Mouse (Mus musculus): Measurements from ENCODE around the gene Prr13. TPM values are rescaled to one million over a fixed set of nuclear protein-coding genes. Genes with fewer than 3 reads are reported as not detected.

The Prr13 gene
- total and polyA plus RNA-seq, 3 experiments = 17.3 to 73.3 TPM; not detected in 1

GRCm38 (mm10) chr15:102449366-102449765 lies 9.5 kb upstream of the Prr13 start:
- Histone ChIP-seq H3K9ac (ENCODE audit: control insufficient read depth, low read depth, low read length, poor library complexity, severe bottlenecking) (no peak overlapping the region), H3K4me1 (ENCODE audit: control insufficient read depth in 1 of 2, insufficient read depth in 2 of 2, low read length in 2 of 2) (peaks cover 2 to 20% of the 10 kb centered on the region in 2 experiments; a peak in 3 of 4 replicates), H3K27me3 (ENCODE audit: control insufficient read depth in 1 of 2, insufficient read depth in 2 of 2, low read length in 2 of 2) (no peaks in the 10 kb centered on the region), H3K79me2 (ENCODE audit: control insufficient read depth, insufficient read depth, low read length, poor library complexity) (no peaks in the 10 kb centered on the region; the same call in 1 of the 2 replicates), H3K9me3 (replicated peaks; ENCODE audit: insufficient read depth, low read length) (no peaks in the 10 kb centered on the region), H3K36me3 (ENCODE audit: control insufficient read depth in 1 of 2, insufficient read depth in 2 of 2, low read length in 2 of 2) (peaks cover 0 to 6% of the 10 kb centered on the region in 2 experiments; a peak in 1 of 4 replicates), H3K27ac (ENCODE audit: control insufficient read depth, low read depth, low read length) (no peak overlapping the region), H3K4me3 (ENCODE audit: control insufficient read depth in 1 of 2, insufficient read depth in 1 of 2, low read depth in 2 of 2, low read length in 2 of 2) (no peak overlapping the region)
- TF ChIP-seq EP300 (IDR thresholded peaks at IDR 0.05; ENCODE audit: low read depth in 1 of 2, low read length in 2 of 2) (no peak), GATA1 (IDR thresholded peaks at IDR 0.05; ENCODE audit: low read depth, low read length) (no peak), ZKSCAN1 (IDR thresholded peaks at IDR 0.05; ENCODE audit: low read depth, low read length) (no peak), TBP (IDR thresholded peaks at IDR 0.05; ENCODE audit: low read depth, low read length) (no peak), POLR2AphosphoS2 (IDR thresholded peaks at IDR 0.05; ENCODE audit: low read length) (no peak), ZMIZ1 (IDR thresholded peaks at IDR 0.05; ENCODE audit: low read depth, low read length) (no peak), MAFK (IDR thresholded peaks at IDR 0.05; ENCODE audit: borderline replicate concordance, low read depth, low read length) (no peak), TAL1 (IDR thresholded peaks at IDR 0.05; ENCODE audit: low read length) (no peak), MYC (IDR thresholded peaks at IDR 0.05; ENCODE audit: low read depth, low read length) (no peak), JUND (IDR thresholded peaks at IDR 0.05; ENCODE audit: low read depth, low read length) (no peak)
- no peak for DNase-seq (ENCODE audit: low read depth, low spot score)

DNA sequence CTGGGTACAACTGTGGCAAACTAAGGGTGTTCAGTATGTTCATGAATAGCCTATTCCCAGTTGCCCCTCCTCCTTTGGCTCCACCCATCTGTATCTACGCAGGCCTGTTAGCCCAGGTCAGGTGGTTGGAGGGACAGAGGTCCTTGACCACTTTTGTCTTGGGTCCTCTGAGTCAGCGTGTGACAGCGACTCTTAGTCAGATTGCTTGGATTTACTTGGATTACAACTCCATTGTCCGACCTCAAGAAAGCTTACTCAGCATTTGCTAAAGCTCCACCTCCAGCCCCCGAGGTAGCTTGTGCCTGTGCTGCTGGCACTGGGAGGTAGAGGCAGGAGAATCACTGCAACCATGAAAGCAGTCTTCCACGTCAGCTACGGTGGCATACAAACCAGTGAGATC lies 7.9 kb upstream of the Prr13 start:
- Histone ChIP-seq H3K9ac (ENCODE audit: control insufficient read depth, low read depth, low read length, poor library complexity, severe bottlenecking) (no peak overlapping the region), H3K27me3 (ENCODE audit: control insufficient read depth in 1 of 2, insufficient read depth in 2 of 2, low read length in 2 of 2) (no peaks in the 10 kb centered on the region), H3K79me2 (ENCODE audit: control insufficient read depth, insufficient read depth, low read length, poor library complexity) (no peaks in the 10 kb centered on the region; the same call in 1 of the 2 replicates), H3K4me3 (ENCODE audit: control insufficient read depth in 1 of 2, insufficient read depth in 1 of 2, low read depth in 2 of 2, low read length in 2 of 2) (no peak overlapping the region), H3K27ac (ENCODE audit: control insufficient read depth, low read depth, low read length) (no peak overlapping the region), H3K4me1 (ENCODE audit: control insufficient read depth in 1 of 2, insufficient read depth in 2 of 2, low read length in 2 of 2) (peaks cover 2 to 16% of the 10 kb centered on the region in 2 experiments; a peak in 3 of 4 replicates), H3K9me3 (replicated peaks; ENCODE audit: insufficient read depth, low read length) (no peaks in the 10 kb centered on the region), H3K36me3 (ENCODE audit: control insufficient read depth in 1 of 2, insufficient read depth in 2 of 2, low read length in 2 of 2) (peaks cover 0 to 6% of the 10 kb centered on the region in 2 experiments; a peak in 1 of 4 replicates)
- TF ChIP-seq MAFK (IDR thresholded peaks at IDR 0.05; ENCODE audit: borderline replicate concordance, low read depth, low read length) = peak; percentile 71
- TF ChIP-seq SIN3A (IDR thresholded peaks at IDR 0.05; ENCODE audit: low read length) = no peak
- no peak for DNase-seq (ENCODE audit: low read depth, low spot score)

DNA sequence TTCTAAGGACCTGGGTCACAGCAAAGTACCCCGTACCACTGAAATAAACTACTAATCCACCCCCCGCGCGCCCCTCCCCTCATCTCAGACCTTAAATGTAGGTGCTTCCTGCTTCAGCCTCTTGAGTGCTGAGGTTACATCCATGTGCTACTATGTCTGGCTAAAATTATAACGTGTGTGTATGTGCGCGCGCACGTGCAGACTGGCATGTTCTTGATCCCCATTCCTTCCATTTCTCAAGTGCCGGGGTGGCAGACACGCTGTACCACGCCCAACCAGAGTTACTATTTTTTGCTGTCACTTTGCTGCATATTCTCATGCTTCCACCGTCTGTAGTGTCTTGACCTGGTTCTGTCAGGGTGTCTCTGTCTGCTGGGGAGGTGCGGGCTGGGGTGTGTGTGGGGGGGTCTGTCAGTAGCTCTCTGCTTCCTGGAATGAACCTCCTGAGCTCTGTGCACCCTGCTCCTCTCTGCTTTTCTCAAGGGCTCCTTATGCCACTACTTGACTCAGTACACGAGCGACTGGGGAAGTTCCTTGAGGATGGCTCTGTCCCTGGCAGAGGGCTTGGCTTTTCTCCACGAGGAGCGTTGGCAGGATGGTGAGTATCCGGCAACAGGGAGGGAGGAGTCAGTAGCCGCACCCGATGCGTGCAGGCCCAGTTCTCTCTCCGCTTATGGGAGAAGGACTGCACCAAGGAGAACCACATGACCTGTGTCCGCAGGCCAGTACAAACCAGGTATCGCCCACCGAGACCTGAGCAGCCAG lies 7.0 kb upstream of the Prr13 start:
- Histone ChIP-seq H3K9ac (ENCODE audit: control insufficient read depth, low read depth, low read length, poor library complexity, severe bottlenecking) (no peak overlapping the region), H3K27ac (ENCODE audit: control insufficient read depth, low read depth, low read length) (no peak overlapping the region), H3K36me3 (ENCODE audit: control insufficient read depth in 1 of 2, insufficient read depth in 2 of 2, low read length in 2 of 2) (peaks cover 0 to 3% of the 10 kb centered on the region in 2 experiments; a peak in 1 of 4 replicates), H3K9me3 (replicated peaks; ENCODE audit: insufficient read depth, low read length) (no peaks in the 10 kb centered on the region), H3K4me1 (ENCODE audit: control insufficient read depth in 1 of 2, insufficient read depth in 2 of 2, low read length in 2 of 2) (peaks cover 0 to 13% of the 10 kb centered on the region in 2 experiments; a peak in 2 of 4 replicates), H3K4me3 (ENCODE audit: control insufficient read depth in 1 of 2, insufficient read depth in 1 of 2, low read depth in 2 of 2, low read length in 2 of 2) (no peak overlapping the region), H3K79me2 (ENCODE audit: control insufficient read depth, insufficient read depth, low read length, poor library complexity) (no peaks in the 10 kb centered on the region; the same call in 1 of the 2 replicates), H3K27me3 (ENCODE audit: control insufficient read depth in 1 of 2, insufficient read depth in 2 of 2, low read length in 2 of 2) (no peaks in the 10 kb centered on the region)
- TF ChIP-seq JUND (IDR thresholded peaks at IDR 0.05; ENCODE audit: low read depth, low read length) = no peak
- no peak for TF ChIP-seq CTCF (IDR thresholded peaks at IDR 0.05 in 2 of 3, conservative IDR thresholded peaks at IDR 0.05 in 1 of 3; ENCODE audit: control insufficient read depth in 1 of 3, insufficient read depth in 1 of 3, low read depth in 2 of 3, low read length in 3 of 3, poor library complexity in 1 of 3, severe bottlenecking in 1 of 3)
- no peak for TF ChIP-seq POLR2A (IDR thresholded peaks at IDR 0.05; ENCODE audit: control insufficient read depth in 1 of 2, insufficient read depth in 1 of 2, low read depth in 1 of 2, low read length in 2 of 2, poor library complexity in 1 of 2)
- no peak for TF ChIP-seq MEF2A (IDR thresholded peaks at IDR 0.05; ENCODE audit: extremely low read depth, insufficient replicate concordance, low read depth, low read length, poor library complexity, severe bottlenecking)
- no peak for TF ChIP-seq KAT2A (conservative IDR thresholded peaks at IDR 0.05; ENCODE audit: low read depth, low read length)
- no peak for TF ChIP-seq EP300 (IDR thresholded peaks at IDR 0.05; ENCODE audit: low read depth in 1 of 2, low read length in 2 of 2)
- TF ChIP-seq ELF1 (IDR thresholded peaks at IDR 0.05; ENCODE audit: low read depth, low read length) = no peak
- no peak for TF ChIP-seq HCFC1 (IDR thresholded peaks at IDR 0.05; ENCODE audit: low read depth, low read length)
- TF ChIP-seq TAL1 (IDR thresholded peaks at IDR 0.05; ENCODE audit: low read length) = no peak
- DNase-seq (ENCODE audit: low read depth, low spot score) = no peak

Data from MEL (cell line).